Mouse (Mus musculus) hindbrain, embryonic 16.5 days (tissue): Measurements from ENCODE around the gene Fbxo40. TPM values are rescaled to one million over a fixed set of nuclear protein-coding genes. Genes with fewer than 3 reads are reported as not detected.

Source experiments
- ATAC-seq: fragments of 200-750 bp; cut with Nextera tagmentation; 2 replicates; pipeline ENCODE4 v1.8.0; 2017; ENCODE audit warnings: moderate TSS enrichment, moderate library complexity
- H3K27ac ChIP-seq: fragments of 300-500 bp; sonication (generic); 2 replicates; pipeline ENCODE4 v1.5.1; 2014; ENCODE audit warnings: low read depth, mild to moderate bottlenecking, control low read depth, low read length, moderate library complexity
- H3K27me3 ChIP-seq: fragments of 300-500 bp; sonication (generic); replicated peaks from 2 replicates; pipeline ENCODE4 v1.6.1; 2014; ENCODE audit warnings: low read length; ENCODE audit not compliant: control insufficient read depth, insufficient read depth
- H3K36me3 ChIP-seq: fragments of 300-500 bp; sonication (generic); 2 replicates; pipeline ENCODE4 v1.6.1; 2014; ENCODE audit warnings: mild to moderate bottlenecking, low read length, moderate library complexity, mixed read lengths; ENCODE audit not compliant: control insufficient read depth, insufficient read depth
- H3K4me1 ChIP-seq: fragments of 300-500 bp; sonication (generic); 2 replicates; pipeline ENCODE4 v1.6.1; 2014; ENCODE audit warnings: low read depth, low read length; ENCODE audit not compliant: control insufficient read depth, insufficient read depth
- H3K4me2 ChIP-seq: fragments of 300-500 bp; sonication (generic); 2 replicates; pipeline ENCODE4 v1.6.1; 2014; ENCODE audit warnings: mild to moderate bottlenecking, low read length, control low read depth, moderate library complexity
- H3K4me3 ChIP-seq: fragments of 300-500 bp; sonication (generic); 2 replicates; pipeline ENCODE4 v1.5.1; 2014; ENCODE audit warnings: mild to moderate bottlenecking, low read length, control low read depth, moderate library complexity
- H3K9ac ChIP-seq: fragments of 300-500 bp; sonication (generic); 2 replicates; pipeline ENCODE4 v1.6.1; 2014; ENCODE audit warnings: low read depth, mild to moderate bottlenecking, control low read depth, low read length, moderate library complexity
- H3K9me3 ChIP-seq: fragments of 300-500 bp; sonication (generic); 2 replicates; pipeline ENCODE4 v1.6.1; 2014; ENCODE audit warnings: mild to moderate bottlenecking, low read length, moderate library complexity; ENCODE audit not compliant: control insufficient read depth
- WGBS: fragments of 180-500 bp; shearing (Covaris S2); extraction: QIAGEN DNeasy Blood & Tissue Kit; methylation state at CpG from one replicate; pipeline ENCODE4 v1.1.7; 2014; 5-methylcytosine and 5-hydroxymethylcytosine counted together
- polyA plus RNA-seq: library from polyadenylated mRNA; unstranded; fragments of >200 nt; fragmentation: Nextera tagmentation; extraction: Ambion mirVana; gene quantifications from 2 replicates; pipeline ENCODE4 v1.2.1, GENCODE M21; 2015

The Fbxo40 gene
- polyA plus RNA-seq: 0.04 and 0.06 TPM in 2 replicates

DNA sequence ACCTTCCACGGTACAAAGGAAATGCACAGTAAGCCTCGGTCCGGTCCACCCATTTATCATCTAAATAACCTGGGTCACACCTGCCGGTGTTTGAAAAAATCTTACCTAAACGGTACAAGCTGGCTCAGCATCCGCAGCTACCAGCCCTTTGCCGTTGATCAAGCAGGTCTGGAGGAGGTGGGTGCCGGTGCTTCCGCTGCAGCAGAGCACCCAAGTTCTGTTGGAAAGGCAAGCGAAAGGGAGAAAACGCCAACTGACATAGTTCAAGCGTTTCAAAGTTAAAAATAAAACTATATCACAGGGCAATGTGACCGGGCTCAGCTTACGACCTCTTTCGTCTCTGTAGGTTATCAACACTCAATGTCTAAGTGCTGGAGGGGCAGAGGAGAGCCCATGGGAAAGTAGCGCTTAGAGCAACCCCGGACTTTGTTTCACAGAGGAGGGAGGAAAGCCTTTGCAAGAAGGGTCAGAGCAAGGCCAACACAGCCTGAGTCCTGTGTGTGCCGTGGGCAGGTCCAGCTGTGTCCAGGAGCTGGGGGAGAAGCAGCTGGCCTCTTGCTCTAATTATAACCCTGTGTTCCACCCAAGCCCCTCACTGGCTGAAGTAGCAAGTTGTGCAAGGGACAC lies at the start of gene Fbxo40:
Gene Fbxo40 (minus strand): TSS at position 469 of the 627 bp plus-strand sequence.
- no peaks in the 10 kb centered on the region for H3K9me3 ChIP-seq
- H3K4me2 ChIP-seq: no peak within 1 kb of the TSS
- WGBS: 75% methylated on average over 18 of the region's 18 CpGs
- no peak within 1 kb of the TSS for H3K9ac ChIP-seq
- H3K27ac ChIP-seq: no peak within 1 kb of the TSS
- no peaks in the 10 kb centered on the region for H3K4me1 ChIP-seq
- no peak within 1 kb of the TSS for H3K4me3 ChIP-seq
- ATAC-seq: no peak
- no peaks in the 10 kb centered on the region for H3K36me3 ChIP-seq
- no peaks in the 10 kb centered on the region for H3K27me3 ChIP-seq

DNA sequence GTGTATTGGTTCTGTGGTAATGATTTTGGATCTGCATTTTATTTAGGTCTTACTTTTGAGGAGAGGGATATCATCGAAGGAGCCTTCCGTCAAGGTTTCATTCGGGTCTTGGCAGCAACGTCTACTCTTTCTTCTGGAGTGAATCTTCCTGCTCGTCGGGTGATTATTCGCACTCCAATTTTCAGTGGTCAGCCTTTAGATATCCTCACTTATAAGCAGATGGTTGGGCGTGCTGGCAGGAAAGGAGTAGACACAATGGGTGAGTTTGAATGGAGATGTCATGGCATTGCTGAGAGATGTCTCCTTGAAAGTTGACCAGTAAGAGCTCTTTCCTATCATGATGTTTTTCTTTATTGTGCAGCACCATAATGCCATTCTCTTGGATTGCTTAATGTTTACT lies 44.5 kb upstream of the Fbxo40 start:
- Histone ChIP-seq H3K9me3 (no peaks in the 10 kb centered on the region), H3K36me3 (no peaks in the 10 kb centered on the region), H3K4me2 (no peak overlapping the region), H3K27me3 (no peaks in the 10 kb centered on the region), H3K27ac (no peak overlapping the region), H3K9ac (no peak overlapping the region), H3K4me3 (no peak overlapping the region), H3K4me1 (no peaks in the 10 kb centered on the region)
- WGBS: 90% methylated on average over 8 of the region's 8 CpGs
- ATAC-seq: no peak

DNA sequence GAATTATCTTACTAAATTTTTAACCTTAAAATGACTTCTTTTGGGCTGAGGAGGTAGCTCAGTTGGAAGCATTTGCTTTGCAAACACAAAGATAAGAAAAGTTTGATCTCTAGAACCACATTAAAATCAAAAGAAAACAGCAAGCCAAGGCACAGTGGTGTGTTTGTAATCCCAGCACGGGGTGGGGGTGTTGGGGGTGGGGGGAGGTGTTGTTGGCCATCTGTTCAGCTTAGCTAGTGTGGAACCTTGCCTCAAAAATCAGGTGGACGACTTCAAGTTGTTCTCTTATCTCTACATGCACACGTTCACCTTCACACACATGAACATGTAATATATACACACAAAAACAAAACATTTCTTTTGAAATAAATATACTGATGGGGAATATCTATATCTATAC lies 41.7 kb upstream of the Fbxo40 start:
- H3K27ac ChIP-seq: no peak overlapping the region
- no peak overlapping the region for H3K4me3 ChIP-seq
- no peak for ATAC-seq
- H3K36me3 ChIP-seq: no peaks in the 10 kb centered on the region
- no peaks in the 10 kb centered on the region for H3K4me1 ChIP-seq
- no peak overlapping the region for H3K9ac ChIP-seq
- H3K27me3 ChIP-seq: no peaks in the 10 kb centered on the region
- WGBS: 78% methylated on average over 3 of the region's 3 CpGs
- no peak overlapping the region for H3K4me2 ChIP-seq
- no peaks in the 10 kb centered on the region for H3K9me3 ChIP-seq

DNA sequence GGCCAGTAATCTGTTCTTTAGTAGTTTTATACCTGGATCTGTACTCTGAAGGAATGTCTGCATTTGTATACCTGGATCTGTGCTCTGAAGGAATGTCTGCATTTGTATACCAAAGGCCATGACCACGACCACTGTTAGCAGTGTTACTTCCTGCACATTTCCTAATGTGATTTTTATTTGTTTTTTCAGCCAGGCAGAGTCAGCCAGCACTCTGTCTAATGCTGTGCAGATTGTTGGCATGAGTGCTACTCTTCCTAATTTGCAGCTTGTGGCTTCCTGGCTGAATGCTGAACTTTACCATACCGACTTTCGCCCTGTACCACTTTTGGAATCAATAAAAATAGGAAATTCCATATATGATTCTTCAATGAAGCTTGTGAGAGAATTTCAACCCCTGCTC lies 37.3 kb upstream of the Fbxo40 start:
- Histone ChIP-seq H3K4me3 (no peak overlapping the region), H3K27me3 (no peaks in the 10 kb centered on the region), H3K9ac (no peak overlapping the region), H3K27ac (no peak overlapping the region), H3K36me3 (no peaks in the 10 kb centered on the region), H3K4me2 (no peak overlapping the region), H3K9me3 (no peaks in the 10 kb centered on the region), H3K4me1 (no peaks in the 10 kb centered on the region)
- 84% methylated on average over 3 of the region's 3 CpGs for WGBS
- no peak for ATAC-seq

DNA sequence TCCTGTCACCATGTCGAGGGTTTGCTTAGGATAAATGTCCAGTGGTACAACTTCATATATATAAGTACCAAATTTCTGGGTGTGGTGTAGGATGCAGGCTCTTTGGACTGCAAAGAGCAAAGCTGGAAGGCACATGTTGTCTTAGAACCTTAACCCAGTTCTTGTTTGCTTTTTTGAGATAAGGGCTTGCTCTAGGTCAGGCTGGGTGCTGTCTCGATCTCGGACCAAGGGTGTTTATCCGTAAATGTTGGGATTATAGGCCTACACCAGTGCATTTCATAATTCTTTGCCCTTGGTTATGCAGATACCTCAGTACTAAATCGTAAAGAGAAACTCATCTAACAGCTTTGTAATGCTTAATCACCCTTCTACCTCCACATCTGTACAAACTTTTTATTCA lies 22.1 kb upstream of the Fbxo40 start:
- peak overlapping the region; percentile 69 for H3K9ac ChIP-seq
- ATAC-seq: no peak
- WGBS: 68% methylated on average over 5 of the region's 5 CpGs
- no peaks in the 10 kb centered on the region for H3K9me3 ChIP-seq
- H3K4me3 ChIP-seq: peak overlapping the region; percentile 76
- peaks cover 15% of the 10 kb centered on the region for H3K4me1 ChIP-seq
- H3K27me3 ChIP-seq: no peaks in the 10 kb centered on the region
- no peak overlapping the region for H3K27ac ChIP-seq
- peak overlapping the region; percentile 87 for H3K4me2 ChIP-seq
- H3K36me3 ChIP-seq: no peaks in the 10 kb centered on the region

DNA sequence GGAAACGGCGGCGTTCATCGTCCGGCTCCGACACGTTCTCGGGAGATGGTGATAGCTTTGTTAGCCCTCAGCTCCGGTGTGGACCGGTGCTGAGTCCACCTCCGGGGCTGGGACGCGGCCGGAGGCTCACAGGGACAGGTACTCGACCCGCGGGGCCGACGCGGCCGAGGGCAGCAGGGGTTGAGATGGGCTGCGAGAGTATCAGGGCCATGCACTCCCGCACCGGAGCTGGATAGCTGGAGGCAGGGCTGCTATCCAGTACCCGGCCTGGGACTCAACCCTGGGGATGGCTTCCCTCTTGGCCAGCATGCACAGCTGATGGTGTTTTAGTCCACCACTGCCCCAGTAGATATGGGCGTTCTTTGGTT lies 21.6 kb upstream of the Fbxo40 start:
- Histone ChIP-seq H3K4me1 (peaks cover 15% of the 10 kb centered on the region), H3K4me2 (peak overlapping the region; percentile 87), H3K27me3 (no peaks in the 10 kb centered on the region), H3K4me3 (peak overlapping the region; percentile 76), H3K27ac (no peak overlapping the region), H3K9ac (peak overlapping the region; percentile 69), H3K9me3 (no peaks in the 10 kb centered on the region), H3K36me3 (no peaks in the 10 kb centered on the region)
- no peak; the same call in none of the 2 replicates for ATAC-seq
- 0% methylated on average over 26 of the region's 26 CpGs for WGBS

DNA sequence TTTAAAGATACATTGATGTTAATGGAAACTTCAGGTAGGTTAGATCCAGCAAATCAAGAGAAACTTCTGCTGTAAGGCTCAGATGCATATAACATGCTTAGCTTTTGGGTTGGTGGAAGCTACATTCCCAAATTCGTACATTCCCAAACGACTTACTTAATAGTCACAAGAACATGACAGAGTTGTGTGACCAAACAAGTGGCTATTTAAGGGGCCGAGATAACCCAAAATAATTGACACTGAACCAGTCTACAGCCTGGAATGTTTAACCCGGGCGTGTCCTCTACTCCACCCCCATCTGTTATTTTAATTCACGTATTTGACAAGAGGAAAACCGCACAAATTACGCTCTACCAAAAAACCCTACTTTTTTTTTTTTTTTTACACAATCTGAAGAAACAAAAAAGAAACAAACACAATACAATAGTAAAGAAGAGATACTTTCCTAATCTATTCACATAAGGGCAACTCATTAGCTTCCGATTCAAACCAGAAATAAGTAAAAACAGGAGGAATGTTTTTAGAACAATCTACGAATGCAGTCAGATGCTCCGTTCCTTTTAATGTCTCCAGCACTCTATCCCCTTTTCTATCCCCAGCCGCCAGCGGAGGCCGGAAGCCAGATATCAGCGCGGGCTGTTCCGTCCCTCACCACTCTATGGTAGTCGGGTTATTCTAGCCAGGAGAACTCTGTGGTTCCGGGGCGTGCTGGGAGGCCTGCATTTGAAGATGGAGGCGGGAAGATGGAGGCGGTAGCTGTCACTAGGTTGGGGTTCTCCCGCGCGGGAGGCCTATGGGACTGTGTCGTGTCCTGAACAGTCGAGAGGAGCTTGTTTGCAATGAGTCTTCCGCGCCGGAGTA lies 21.0 kb upstream of the Fbxo40 start, which contains the start of gene Polq:
Gene Polq (plus strand): TSS at position 726 of the 861 bp plus-strand sequence.
- Histone ChIP-seq H3K4me1 (peaks cover 15% of the 10 kb centered on the region), H3K4me2 (peak within 1 kb of the TSS; percentile 87), H3K9me3 (no peaks in the 10 kb centered on the region), H3K27me3 (no peaks in the 10 kb centered on the region), H3K36me3 (no peaks in the 10 kb centered on the region), H3K4me3 (peak within 1 kb of the TSS; percentile 76), H3K9ac (peak within 1 kb of the TSS; percentile 69), H3K27ac (no peak within 1 kb of the TSS)
- ATAC-seq: peak; percentile 100
- 5% methylated on average over 30 of the region's 30 CpGs for WGBS

DNA sequence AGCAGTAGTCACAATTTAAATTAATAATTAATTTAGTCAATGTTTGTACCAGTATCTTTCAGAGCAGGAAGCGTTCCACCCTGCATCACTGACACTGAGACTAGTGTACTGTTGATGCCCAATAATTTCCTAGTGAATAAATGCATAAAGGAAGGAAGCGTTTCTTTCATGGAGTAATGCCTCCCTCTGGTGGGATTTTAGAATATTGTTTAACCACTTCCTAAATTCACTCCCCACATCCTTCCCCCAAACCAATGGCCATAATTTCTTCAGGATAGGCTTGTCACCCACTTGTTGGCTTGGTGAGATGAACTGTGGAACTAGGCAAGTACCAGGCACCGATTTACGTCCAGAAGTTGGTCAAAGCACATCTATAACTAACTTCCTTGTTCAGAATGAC lies 20.1 kb upstream of the Fbxo40 start:
- H3K4me1 ChIP-seq: peaks cover 15% of the 10 kb centered on the region
- no peaks in the 10 kb centered on the region for H3K27me3 ChIP-seq
- no peaks in the 10 kb centered on the region for H3K36me3 ChIP-seq
- H3K9ac ChIP-seq: no peak overlapping the region
- peak; percentile 77 for ATAC-seq
- H3K4me3 ChIP-seq: no peak overlapping the region
- no peak overlapping the region; the same call in 1 of the 2 replicates for H3K4me2 ChIP-seq
- H3K9me3 ChIP-seq: no peaks in the 10 kb centered on the region
- H3K27ac ChIP-seq: no peak overlapping the region
- WGBS: 57% methylated on average over 4 of the region's 4 CpGs

DNA sequence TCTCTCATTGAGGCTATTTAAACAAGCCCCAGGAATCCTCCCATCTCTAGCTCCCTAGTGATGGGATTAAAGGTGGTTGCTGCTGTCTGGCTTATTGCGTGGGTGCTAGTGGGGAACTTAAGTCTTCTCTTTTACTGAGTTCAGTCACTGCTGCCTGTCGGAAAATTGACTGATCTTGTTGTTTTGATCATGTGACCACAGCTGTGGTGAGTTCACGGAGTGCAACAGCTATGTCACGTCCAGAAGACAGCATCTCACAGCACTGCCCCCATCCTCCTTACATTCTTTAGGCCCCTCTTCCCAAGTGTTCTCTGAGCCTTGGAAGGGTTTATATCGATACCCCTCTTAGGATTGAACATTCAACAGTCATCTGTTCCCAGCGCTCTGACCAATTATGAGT lies 19.0 kb upstream of the Fbxo40 start:
- Histone ChIP-seq H3K4me2 (no peak overlapping the region), H3K9ac (no peak overlapping the region), H3K36me3 (no peaks in the 10 kb centered on the region), H3K4me3 (no peak overlapping the region), H3K27ac (no peak overlapping the region), H3K9me3 (no peaks in the 10 kb centered on the region), H3K27me3 (no peaks in the 10 kb centered on the region), H3K4me1 (peaks cover 15% of the 10 kb centered on the region)
- 67% methylated on average over 6 of the region's 6 CpGs for WGBS
- no peak for ATAC-seq
